Mouse (Mus musculus): ENCODE data around the gene Scrt2.

The Scrt2 gene

DNA sequence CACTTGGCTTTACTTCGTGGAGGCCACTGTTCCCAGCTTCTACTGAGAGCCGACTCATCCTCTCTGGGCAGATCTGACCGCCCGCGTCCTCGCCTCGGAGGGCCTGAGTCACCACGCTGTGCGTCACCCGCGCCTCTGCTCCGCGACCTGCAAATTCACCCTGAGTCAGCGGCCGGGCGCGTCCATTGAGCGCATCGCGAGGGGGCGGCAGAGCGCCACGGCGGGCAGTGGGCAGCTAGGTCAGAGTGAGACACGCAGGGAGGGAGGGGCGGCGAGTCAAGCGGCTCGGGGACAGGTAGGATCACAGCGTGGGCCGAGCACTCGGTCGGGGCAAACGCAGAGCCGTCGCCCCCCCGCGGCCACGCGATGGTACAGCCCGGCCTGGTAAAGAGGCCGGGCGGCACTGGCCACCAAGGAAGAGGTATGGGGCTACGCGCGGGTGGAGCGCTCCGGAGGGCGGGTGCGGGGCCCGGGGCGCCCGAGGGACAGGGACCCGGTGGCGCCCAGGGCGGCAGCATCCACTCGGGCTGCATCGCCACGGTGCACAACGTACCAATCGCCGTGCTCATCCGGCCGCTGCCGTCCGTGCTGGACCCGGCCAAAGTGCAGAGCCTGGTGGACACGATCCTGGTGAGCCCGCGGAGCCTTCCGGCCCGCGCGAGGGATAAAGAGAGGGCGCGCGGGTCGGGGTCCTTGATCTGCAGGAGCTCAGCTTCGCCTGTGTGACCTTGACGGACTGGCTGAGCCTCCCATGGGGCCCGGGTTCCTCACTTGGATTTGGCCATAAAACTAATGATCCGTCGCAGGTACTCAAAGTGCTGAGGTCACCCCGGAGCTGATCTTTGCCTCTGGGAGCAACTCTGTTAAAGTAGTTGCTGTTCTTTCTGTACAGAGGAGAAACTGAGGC, 24.2 kb downstream of the Scrt2 start, which contains the start of gene Srxn1:
Srxn1 (plus strand) TSS at position 199 of the 907 bp plus-strand sequence.
- peak; percentile 98 to 99 for DNase-seq (ENCODE audit: inconsistent age in 2 of 2, low spot score in 1 of 2)

DNA sequence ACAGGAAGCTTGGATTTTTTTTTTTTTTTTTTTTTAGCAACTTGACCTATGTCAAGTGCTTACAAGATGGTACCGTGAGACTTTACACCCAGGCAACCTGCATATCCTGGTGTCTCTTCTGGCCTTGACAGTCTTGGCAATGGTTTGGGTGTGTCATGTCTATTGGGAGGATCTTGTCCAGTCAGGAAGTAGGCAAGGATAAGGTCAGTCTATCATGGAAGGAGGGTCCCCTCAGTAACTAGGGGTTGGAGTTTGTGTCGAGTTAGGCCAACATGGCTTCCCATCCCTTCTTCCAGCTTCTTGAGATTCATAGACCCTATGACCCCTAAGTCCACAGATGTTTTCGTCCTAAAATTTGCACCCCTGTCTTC, 24.9 kb downstream of the Scrt2 start:
- DNase-seq (ENCODE audit: inconsistent age in 2 of 2, low spot score in 1 of 2) = peak in 1 of 2 experiments; percentile 80

DNA sequence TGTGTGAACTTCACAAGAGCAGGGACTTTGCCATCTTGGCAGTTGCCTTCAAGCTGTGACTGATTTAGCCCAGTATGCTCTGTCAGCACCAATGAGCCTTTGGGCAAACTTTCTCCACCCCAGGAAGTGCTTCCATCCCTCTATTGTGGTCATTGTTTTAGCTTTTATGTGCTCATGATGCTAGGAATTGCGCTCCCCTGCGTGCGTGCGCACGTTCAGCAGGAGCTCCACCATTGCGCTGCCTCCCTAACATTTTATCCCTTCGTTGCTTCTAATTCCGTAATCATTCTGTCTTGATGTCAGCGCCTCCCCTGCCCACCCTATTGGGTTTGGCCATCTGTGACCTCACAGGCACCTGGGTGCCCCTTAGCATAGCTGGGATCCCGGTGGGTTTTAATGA, 25.3 kb downstream of the Scrt2 start:
- DNase-seq (ENCODE audit: inconsistent age in 2 of 2, low spot score in 1 of 2) = no peak

DNA sequence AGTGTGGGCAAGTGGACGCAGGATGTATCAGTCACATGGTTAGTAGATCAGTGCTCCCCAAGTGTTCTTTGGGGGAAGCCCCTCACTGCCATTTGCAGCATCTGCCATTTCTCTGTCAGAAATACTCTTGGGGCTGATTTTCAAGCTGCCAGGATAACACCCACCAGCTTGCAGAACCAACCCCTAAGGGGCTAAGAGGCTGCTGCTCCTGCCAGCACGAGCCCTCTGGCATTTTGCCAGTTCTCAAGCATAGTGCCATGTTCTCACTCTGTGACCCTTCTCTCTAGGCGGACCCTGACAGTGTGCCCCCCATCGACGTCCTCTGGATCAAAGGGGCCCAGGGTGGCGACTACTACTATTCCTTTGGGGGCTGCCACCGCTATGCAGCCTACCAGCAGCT, 27.4 kb downstream of the Scrt2 start:
- DNase-seq (ENCODE audit: inconsistent age in 2 of 2, low spot score in 1 of 2) = peak in 1 of 2 experiments; percentile 67

DNA sequence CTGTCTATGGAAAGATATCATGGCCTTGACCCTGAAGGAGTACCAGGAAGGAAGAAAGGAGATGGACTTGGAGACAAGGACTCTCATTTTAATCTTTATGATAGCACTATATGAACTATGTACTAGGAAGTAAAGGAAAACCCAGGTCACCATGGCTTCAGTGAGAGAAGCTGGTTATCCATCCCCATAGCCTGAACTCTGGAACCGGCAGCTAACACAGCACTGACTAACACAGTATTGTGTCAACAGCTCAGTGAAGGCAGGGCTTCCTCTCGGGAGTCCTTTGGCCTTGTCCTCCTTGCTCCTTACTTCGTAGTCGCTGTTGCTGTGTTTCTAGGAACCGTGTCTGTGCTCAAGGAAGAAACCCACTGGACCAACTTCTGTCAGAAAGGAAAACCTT, 28.1 kb downstream of the Scrt2 start:
- DNase-seq (ENCODE audit: inconsistent age in 2 of 2, low spot score in 1 of 2) = peak in 1 of 2 experiments; percentile 72

DNA sequence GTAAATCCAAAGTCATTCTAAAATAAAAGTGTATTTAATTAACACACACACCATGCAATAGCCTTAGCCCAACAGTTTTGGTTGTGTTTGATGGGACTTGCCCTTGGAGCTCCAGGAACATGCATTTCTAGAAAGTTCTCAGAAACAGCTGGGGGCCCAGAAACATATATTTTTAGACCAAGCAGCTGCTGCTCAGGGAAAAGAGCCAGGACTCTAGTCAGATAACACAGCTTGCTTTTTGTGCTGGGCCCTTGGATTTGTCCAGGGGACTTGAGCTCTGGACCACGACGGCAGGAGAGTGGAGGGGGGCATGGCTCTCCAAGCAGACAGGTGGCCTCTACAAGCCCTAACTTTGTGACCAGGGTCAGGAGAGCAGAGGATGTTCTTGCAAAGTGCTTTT, 30.0 kb downstream of the Scrt2 start:
- no peak for DNase-seq (ENCODE audit: inconsistent age in 2 of 2, low spot score in 1 of 2)

DNA sequence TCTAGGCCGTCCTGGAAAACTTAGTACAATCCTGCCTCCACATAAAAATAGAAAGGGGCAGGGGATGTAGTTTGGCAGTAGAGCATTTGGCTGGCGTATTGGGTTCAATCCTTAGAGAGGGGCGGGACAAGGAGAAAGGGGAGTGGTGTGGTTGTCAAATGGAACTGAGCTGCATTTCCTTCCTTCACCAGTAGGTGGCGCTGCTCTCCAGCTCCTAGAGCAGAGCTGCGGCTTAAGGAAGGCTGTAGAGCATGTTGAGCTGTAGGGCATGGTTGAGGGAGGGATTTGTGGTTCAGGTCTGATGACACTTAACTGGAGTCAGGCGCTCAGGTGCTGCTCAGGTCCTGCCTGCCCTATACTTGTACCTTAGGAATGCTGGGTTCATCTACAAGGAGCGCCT, 30.6 kb downstream of the Scrt2 start:
- DNase-seq (ENCODE audit: inconsistent age in 2 of 2, low spot score in 1 of 2) = peak; percentile 87 to 97

DNA sequence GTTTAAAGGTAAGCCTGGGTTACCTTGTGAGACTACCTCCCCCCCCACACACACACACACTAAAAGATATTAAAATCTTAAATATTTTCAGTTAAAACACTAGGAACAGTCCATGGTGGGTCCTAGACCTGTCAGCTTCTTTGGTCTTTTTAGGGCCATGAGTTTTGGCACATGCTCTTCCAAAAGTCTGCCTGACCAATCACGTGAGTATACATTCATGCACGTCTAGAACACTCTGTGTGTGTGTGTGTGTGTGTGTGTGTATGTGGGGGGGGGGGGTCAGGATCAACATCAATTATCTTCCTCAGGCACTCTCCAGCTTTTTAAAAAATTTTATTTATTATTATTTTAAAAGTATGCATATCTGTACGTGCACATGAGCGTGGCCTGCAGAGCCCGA, 31.2 kb downstream of the Scrt2 start:
- DNase-seq (ENCODE audit: inconsistent age in 2 of 2, low spot score in 1 of 2) = no peak

DNA sequence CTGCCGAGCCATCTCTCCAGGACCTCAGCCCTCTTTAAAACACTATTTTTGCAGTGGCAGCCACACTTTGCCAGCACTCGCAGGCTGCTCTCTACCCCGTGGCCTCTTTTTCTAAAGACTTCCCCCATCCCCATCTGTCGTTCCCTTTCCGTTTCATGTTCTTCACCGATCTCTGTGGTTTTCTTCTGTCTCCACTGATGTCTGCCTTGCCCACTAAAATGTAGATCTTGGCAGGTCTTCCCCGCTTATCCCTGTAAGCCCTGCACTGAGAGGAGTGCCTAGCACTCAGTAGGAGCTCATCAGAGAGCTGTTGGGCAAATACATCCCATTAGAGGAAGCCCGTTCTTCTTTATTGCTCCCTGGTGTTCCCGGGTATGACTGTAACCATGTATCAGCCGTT, 31.6 kb downstream of the Scrt2 start:
- peak in 1 of 2 experiments; percentile 19 for DNase-seq (ENCODE audit: inconsistent age in 2 of 2, low spot score in 1 of 2)

DNA sequence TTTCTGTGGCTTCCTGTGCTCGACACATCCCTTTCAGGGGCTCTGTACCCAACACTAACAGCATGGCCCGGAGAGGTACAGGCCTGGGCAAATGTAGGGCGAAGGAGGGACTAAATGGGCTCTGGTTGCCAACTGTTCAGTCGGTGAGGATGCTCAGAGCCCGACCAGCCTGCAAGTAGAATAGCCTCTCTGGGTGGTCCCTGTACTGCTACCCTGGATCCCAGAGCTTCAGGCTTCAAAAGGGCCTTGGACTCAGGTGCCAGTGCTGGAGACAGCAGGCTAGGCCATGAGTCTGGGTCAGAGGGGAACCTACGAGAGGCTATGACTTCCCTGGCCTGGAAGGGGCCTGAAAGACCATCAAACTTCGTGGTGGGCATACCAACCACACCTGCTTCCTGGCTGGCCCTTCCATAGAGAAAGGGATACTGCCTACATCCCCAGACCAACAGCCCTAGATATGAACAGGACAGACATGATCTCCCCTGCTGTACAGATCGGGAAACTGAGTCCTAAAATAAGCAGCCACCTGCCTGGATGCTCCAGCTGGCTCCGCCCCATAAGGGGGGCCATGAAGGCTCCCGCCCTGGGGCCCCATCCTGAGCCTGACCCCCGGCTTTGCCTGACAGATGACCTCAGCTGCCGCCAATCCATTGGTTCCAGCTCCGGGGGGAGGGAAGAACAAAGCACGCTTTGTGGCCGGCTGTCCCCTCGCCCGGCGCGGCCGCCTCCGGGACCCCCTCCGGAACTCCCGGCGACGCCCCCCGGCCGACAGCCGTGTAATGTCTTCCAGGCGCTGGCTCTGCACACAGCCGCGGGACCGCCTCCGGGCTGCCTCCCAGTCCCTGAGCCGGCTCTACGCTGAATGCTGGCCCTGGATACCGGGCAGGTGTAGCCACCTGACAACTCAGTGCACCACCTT, 33.0 kb downstream of the Scrt2 start:
- DNase-seq (ENCODE audit: inconsistent age in 2 of 2, low spot score in 1 of 2) = peak in 1 of 2 experiments; percentile 47

DNA sequence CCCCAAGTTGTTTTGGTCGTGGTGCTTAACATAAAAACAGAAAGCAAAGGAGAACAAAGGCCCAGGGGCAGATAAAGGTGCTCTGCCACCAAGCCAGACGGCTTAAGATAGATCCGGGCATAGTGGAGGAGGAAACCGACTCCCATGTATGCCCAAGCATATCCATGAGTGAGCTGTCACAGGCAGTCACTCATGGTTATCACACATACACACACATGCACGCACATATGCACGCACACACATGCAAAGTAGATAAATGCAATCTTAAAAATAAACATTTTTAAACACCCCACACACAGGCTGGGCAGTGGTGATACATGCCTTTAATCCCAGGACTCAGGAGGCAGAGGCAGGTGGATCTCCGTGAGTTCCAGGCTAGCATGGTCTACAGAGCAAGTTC, 36.4 kb downstream of the Scrt2 start:
- no peak for DNase-seq (ENCODE audit: inconsistent age in 2 of 2, low spot score in 1 of 2)

DNA sequence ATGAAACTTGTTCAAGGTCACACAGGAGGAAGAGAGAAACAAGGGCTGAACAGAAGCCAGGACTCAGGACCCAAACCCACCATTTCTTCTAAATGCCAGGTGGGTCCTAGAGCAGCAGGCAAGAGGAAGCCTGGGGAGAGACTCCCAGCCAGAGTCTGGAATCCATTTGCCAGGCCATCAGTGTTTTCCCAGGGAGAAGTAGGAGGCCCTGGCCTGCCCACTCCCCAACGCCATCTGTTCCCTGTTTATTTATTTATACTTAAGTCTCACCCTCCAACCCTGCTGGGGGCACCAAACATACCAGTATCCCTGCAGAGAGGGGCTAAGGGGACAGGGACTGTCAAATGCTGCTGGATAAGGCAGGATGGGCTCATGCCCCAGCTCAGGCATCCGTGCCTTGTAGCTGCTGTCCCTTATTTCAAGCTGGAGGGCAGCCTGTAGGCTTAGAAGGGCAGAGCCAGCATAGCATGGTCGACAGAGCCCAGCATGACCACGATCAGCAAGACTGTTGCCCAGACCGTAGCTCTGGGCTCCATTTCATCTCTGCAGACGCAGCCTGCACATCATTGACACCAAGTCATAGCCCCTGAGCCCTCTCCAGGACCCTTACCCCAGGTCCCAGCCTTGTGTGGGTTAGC, 38.0 kb downstream of the Scrt2 start:
- DNase-seq (ENCODE audit: inconsistent age in 2 of 2, low spot score in 1 of 2) = no peak

DNA sequence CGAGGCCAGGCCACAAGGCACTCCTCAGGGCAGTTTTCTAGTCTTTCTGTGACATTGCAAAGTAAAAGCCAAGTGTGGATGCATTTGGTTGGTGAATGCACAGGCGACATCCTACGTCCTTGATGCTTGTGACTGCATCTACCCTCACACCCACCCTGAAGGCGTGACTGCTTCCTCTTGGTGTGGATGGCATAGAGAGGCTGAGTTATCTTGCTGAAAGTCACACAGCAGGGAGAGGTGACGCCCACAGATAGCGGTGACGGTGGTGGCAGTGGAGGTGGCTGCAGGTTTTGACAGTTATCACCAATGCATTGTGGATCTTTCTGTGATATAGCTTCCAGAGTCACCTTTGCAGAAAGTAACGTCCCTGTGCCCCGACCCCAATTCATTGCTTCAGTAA, 41.6 kb downstream of the Scrt2 start:
- no peak for DNase-seq (ENCODE audit: inconsistent age in 2 of 2, low spot score in 1 of 2)

DNA sequence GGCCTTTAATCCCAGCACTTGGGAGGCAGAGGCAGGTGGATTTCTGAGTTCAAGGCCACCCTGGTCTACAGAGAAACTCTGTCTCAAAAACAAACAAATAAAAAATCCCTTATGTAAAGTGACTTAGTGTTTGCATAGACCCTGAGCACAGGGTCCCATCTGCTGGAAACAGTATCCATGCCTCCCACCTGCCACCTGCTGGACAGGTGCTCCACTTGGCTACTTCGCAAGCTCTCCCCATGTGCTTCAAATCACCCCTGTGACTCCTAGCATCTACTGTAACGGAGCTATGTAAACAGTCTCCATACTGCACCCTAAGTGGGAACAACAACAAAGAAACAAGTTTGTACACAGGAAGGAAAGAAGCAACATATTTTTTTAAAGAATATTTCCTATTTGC, 47.3 kb downstream of the Scrt2 start:
- DNase-seq (ENCODE audit: inconsistent age in 2 of 2, low spot score in 1 of 2) = no peak

DNA sequence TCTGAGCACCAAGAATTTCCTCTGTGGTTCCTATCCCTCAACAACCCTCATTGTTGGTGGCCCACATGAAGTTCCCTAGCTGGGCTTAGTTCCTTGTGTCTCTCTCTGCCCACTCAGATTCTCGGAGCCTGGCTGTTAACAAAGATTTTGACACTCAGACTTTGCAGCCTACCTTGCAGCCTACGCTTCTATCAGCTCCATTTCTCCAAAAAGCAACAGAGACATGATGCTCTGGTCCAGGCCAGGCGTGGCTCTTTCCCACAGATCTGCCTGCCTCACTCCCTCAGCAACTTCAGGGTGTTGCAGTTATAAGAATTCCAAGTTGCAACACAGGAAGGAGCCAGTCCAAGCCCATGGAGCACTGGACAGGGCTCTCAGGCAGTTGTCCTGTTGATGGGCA, 48.4 kb downstream of the Scrt2 start:
- DNase-seq (ENCODE audit: inconsistent age in 2 of 2, low spot score in 1 of 2) = no peak

DNA sequence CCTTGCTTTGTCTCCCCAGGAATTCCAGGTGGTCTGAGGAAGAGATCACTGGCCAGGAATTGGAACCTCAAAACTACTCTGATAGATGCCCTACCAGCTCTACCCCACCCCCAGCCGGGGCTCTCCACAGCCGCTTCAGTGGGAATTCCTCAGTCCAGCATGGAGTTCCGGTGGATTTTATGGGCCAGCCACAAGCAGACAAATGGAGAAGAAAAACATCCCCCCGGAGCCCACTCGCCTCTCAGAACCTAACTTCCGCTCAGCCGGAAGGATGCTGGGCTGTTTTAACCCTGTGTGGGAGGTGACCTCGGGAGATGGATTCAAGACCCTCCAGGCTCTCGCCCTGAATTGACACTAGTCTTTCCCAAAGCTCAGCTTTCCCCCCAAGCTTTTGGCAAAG, 50.7 kb downstream of the Scrt2 start:
- no peak for DNase-seq (ENCODE audit: inconsistent age in 2 of 2, low spot score in 1 of 2)

DNA sequence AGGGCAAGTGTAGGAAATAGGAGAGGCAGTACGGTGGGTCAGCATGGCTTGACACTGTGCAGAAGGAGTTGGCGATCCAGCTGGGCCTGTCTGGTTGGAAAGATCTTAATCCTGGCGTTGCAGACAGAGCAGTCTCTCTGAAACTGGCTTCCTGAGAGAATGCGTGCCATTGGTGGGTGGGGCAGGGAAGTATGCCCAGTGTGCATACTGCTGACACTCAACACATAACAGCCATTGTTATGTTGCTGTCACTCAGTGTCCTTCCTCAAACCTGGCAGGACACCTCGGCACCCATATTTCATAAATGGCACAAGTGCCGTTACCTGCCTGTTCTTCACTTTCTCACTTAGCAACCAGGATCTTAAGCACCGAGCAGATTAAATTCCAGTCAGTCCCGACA, 51.4 kb downstream of the Scrt2 start:
- DNase-seq (ENCODE audit: inconsistent age in 2 of 2, low spot score in 1 of 2) = no peak

DNA sequence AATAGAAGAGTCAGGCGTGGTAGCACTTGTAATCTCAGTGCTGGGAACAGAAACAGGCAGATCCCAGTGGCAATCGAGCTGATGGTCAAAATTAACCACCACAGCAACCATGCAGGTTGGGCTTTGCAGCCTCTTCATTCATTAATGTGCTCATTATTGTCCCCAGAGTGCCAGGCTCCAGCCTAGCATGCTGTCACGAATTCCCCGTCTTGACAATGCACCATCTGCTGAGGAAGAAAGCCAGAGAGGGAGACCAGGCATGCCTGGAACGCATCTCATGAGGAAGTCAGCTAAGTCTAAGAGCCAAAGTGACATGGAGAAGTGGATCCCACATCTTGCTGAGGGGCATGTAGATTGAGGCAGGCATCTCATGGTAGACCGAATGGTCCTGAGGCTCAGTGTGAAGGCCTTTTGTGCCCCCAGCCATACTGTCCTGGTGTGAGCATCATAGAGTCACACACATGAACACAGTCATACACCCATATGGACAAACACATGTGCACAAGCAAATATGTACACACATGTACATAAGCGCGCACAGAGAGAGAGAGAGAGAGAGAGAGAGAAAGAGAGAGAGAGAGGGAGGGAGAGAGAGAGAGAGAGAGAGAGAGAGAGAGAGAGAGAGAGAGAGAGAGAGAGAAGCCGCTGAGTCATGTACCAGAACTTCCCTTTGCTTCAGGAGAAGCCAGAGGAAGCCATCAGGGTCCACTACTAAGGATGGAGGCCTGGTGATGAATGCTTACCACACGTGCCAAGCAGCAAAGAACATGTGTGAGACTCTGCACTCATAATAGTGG, 58.1 kb downstream of the Scrt2 start:
- no peak for DNase-seq (ENCODE audit: inconsistent age in 2 of 2, low spot score in 1 of 2)

DNA sequence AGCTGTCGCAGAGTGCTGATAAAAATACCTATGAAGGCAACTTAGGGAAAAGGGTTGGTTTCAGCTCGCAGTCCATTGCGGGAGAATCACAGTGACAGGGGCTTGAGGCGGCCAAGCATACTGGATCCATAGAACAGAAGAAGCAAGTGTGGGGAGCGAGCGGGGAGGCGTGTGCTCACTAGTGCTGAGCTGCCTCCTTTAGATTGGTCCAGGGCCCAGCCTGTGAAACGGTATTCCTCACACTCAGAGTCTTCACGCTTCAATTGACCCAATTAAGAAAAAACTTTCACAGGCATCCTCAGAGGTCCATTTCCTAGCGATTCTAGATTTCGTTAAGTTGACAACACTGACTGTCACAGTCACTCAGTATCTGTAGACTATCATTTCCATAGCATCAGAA, 59.6 kb downstream of the Scrt2 start:
- DNase-seq (ENCODE audit: inconsistent age in 2 of 2, low spot score in 1 of 2) = no peak

DNA sequence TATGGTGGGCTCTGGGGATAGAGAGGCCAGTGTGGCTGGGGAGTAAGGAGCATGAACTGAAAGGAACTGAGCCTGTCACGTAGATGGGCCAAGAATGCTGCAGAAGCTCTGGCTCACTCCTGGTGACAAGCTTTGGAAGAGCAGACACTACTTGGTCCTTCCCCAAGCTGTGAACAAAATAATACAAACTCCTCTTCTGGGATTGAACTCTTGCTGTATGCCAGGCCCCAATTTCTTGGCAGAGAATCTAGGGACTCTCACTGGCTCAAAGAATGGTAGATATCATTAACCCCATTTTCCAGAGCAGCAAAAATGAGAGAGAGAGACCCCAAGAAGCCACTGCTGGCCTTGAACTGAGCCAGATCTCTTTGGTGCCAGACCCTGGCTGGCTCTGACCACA, 60.2 kb downstream of the Scrt2 start:
- no peak for DNase-seq (ENCODE audit: inconsistent age in 2 of 2, low spot score in 1 of 2)

DNA sequence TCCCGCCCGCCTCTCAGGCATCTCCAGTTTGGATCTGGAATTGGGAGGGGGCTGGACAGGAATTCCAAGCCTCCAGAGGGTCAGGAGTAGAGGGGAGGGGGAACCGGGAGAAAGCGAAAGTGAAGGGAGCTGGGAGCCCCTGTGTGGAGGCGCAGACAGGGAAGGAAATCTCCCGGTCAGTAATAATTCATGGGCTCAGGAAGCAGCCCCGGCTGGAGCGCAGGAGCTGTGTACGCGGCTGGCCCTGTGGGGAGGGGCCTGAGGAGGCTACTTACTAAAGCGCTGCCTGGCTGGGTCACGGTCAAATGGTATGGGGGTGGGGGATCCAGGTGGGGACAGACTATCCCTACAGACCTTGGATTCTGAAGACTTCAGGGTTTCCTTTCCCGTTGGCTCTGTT, 60.7 kb downstream of the Scrt2 start:
- peak; percentile 50 to 86 for DNase-seq (ENCODE audit: inconsistent age in 2 of 2, low spot score in 1 of 2)
